In genomic region chr8:126830242-126830530, GRCm38 (mm10) we compare ENCODE assay signal across 12 mouse cellular contexts.
A peak's percentile ranks its signal among the peaks of the same experiment; 100 is the strongest.
DNase-seq lines count a peak whose midpoint lies in the region; ATAC-seq and TF ChIP-seq lines count a peak whose summit lies in the region.
"Had no signal": no experiment of that assay in that cellular context is flagged by ENCODE, and none has a peak within 500 bp of the region (broad histone marks: within the 10 kb centered on the region; RNA-seq: fewer than 3 reads in every experiment).

No protein-coding gene starts in this region.

- H3K4me1 ChIP-seq in hindbrain, embryonic 10.5 days (replicated peaks): peaks cover 80% of the 10 kb centered on the region
- peaks cover 17% of the 10 kb centered on the region for H3K4me1 ChIP-seq in hindbrain, embryonic 11.5 days (replicated peaks; ENCODE audit: control insufficient read depth, insufficient read depth, low read length)
- H3K4me1 ChIP-seq in lung, postnatal 0 days (ENCODE audit: insufficient read depth, low read depth, low read length): peaks cover 49% of the 10 kb centered on the region
- H3K4me1 ChIP-seq in intestine, embryonic 16.5 days (ENCODE audit: control insufficient read depth, insufficient read depth, low read length): peaks cover 74% of the 10 kb centered on the region
- H3K4me1 ChIP-seq in stomach, embryonic 16.5 days (ENCODE audit: control insufficient read depth, insufficient read depth, low read length): peaks cover 70% of the 10 kb centered on the region
- peaks cover 42% of the 10 kb centered on the region for H3K4me1 ChIP-seq in midbrain, embryonic 15.5 days

- 51% methylated on average over 5 of the region's 5 CpGs for WGBS in hindbrain, embryonic 10.5 days
- 53% methylated on average over 5 of the region's 5 CpGs for WGBS in hindbrain, embryonic 11.5 days
- 60% methylated on average over 5 of the region's 5 CpGs for WGBS in lung, postnatal 0 days
- 66% methylated on average over 5 of the region's 5 CpGs for WGBS in intestine, embryonic 16.5 days
- 75% methylated on average over 5 of the region's 5 CpGs for WGBS in stomach, embryonic 16.5 days
- WGBS in midbrain, embryonic 15.5 days: 59% methylated on average over 5 of the region's 5 CpGs

- DNase-seq in hindbrain, embryonic 10.5 days (ENCODE audit: low spot score): no peak
- no peak for DNase-seq in hindbrain, embryonic 11.5 days (ENCODE audit: low spot score)
- no peak for DNase-seq in lung, postnatal 0 days (ENCODE audit: low spot score)
- DNase-seq in lung, postnatal 14 days: no peak
- DNase-seq: cerebellum, postnatal 14 days had no signal

- TF ChIP-seq EP300 in lung, postnatal 0 days (IDR thresholded peaks at IDR 0.05): no peak

- no peaks in the 10 kb centered on the region for H3K9me3 ChIP-seq in hindbrain, embryonic 10.5 days
- no peaks in the 10 kb centered on the region for H3K9me3 ChIP-seq in hindbrain, embryonic 11.5 days (ENCODE audit: control insufficient read depth, low read length)
- no peaks in the 10 kb centered on the region for H3K9me3 ChIP-seq in lung, postnatal 0 days (ENCODE audit: low read length)
- no peaks in the 10 kb centered on the region for H3K9me3 ChIP-seq in intestine, embryonic 16.5 days (ENCODE audit: control insufficient read depth, low read length)
- H3K9me3 ChIP-seq in stomach, embryonic 16.5 days (replicated peaks; ENCODE audit: control insufficient read depth, low read length): no peaks in the 10 kb centered on the region
- no peaks in the 10 kb centered on the region for H3K9me3 ChIP-seq in midbrain, embryonic 15.5 days
- H3K9me3 ChIP-seq: hindbrain, embryonic 13.5 days; limb, embryonic 13.5 days had no signal

- no peak overlapping the region for H3K4me3 ChIP-seq in hindbrain, embryonic 10.5 days
- no peak overlapping the region for H3K4me3 ChIP-seq in hindbrain, embryonic 11.5 days (ENCODE audit: low read depth, low read length)
- no peak overlapping the region for H3K4me3 ChIP-seq in lung, postnatal 0 days (ENCODE audit: low read depth, low read length)
- H3K4me3 ChIP-seq in intestine, embryonic 16.5 days (ENCODE audit: low read length): no peak overlapping the region
- H3K4me3 ChIP-seq in stomach, embryonic 16.5 days (replicated peaks; ENCODE audit: low read length): no peak overlapping the region
- no peak overlapping the region for H3K4me3 ChIP-seq in midbrain, embryonic 15.5 days
- H3K4me3 ChIP-seq: hindbrain, embryonic 13.5 days; limb, embryonic 13.5 days had no signal

- no peak for TF ChIP-seq CTCF in lung, postnatal 0 days (IDR thresholded peaks at IDR 0.05)

- H3K4me2 ChIP-seq in hindbrain, embryonic 11.5 days (replicated peaks; ENCODE audit: low read depth, low read length): no peak overlapping the region
- H3K4me2 ChIP-seq in lung, postnatal 0 days (replicated peaks; ENCODE audit: low read depth, low read length): no peak overlapping the region
- H3K4me2 ChIP-seq in intestine, embryonic 16.5 days (ENCODE audit: low read depth, low read length): no peak overlapping the region
- H3K4me2 ChIP-seq in stomach, embryonic 16.5 days (ENCODE audit: low read depth, low read length): no peak overlapping the region
- H3K4me2 ChIP-seq in midbrain, embryonic 15.5 days: no peak overlapping the region
- H3K4me2 ChIP-seq: hindbrain, embryonic 13.5 days; limb, embryonic 13.5 days; midbrain, embryonic 11.5 days had no signal

- no peaks in the 10 kb centered on the region for H3K36me3 ChIP-seq in hindbrain, embryonic 10.5 days
- H3K36me3 ChIP-seq in hindbrain, embryonic 11.5 days (ENCODE audit: control insufficient read depth, insufficient read depth, low read length): no peaks in the 10 kb centered on the region
- H3K36me3 ChIP-seq in lung, postnatal 0 days (ENCODE audit: insufficient read depth, low read length): no peaks in the 10 kb centered on the region
- H3K36me3 ChIP-seq in intestine, embryonic 16.5 days (ENCODE audit: control insufficient read depth, insufficient read depth, low read length): no peaks in the 10 kb centered on the region
- no peaks in the 10 kb centered on the region for H3K36me3 ChIP-seq in stomach, embryonic 16.5 days (ENCODE audit: control insufficient read depth, insufficient read depth, low read length)
- no peaks in the 10 kb centered on the region for H3K36me3 ChIP-seq in midbrain, embryonic 15.5 days (replicated peaks)
- H3K36me3 ChIP-seq: hindbrain, embryonic 13.5 days; limb, embryonic 13.5 days had no signal

- peak overlapping the region; percentile 56 for H3K27ac ChIP-seq in hindbrain, embryonic 10.5 days
- H3K27ac ChIP-seq in hindbrain, embryonic 11.5 days (ENCODE audit: low read depth, low read length): no peak overlapping the region
- peak overlapping the region; percentile 55 for H3K27ac ChIP-seq in lung, postnatal 0 days (ENCODE audit: low read length)
- peak overlapping the region; percentile 90 for H3K27ac ChIP-seq in intestine, embryonic 16.5 days (ENCODE audit: low read length)
- peak overlapping the region; percentile 83 for H3K27ac ChIP-seq in stomach, embryonic 16.5 days (ENCODE audit: low read length)
- no peak overlapping the region for H3K27ac ChIP-seq in midbrain, embryonic 15.5 days
- H3K27ac ChIP-seq: hindbrain, embryonic 13.5 days; limb, embryonic 13.5 days had no signal

- H3K27me3 ChIP-seq in hindbrain, embryonic 10.5 days (ENCODE audit: insufficient read depth, poor library complexity, severe bottlenecking): no peaks in the 10 kb centered on the region
- H3K27me3 ChIP-seq in hindbrain, embryonic 11.5 days (ENCODE audit: control insufficient read depth, insufficient read depth, low read length): no peaks in the 10 kb centered on the region
- H3K27me3 ChIP-seq in lung, postnatal 0 days (replicated peaks; ENCODE audit: insufficient read depth, low read length): no peaks in the 10 kb centered on the region
- no peaks in the 10 kb centered on the region for H3K27me3 ChIP-seq in intestine, embryonic 16.5 days (replicated peaks; ENCODE audit: control insufficient read depth, insufficient read depth, low read length)
- H3K27me3 ChIP-seq in stomach, embryonic 16.5 days (ENCODE audit: control insufficient read depth, insufficient read depth, low read length): no peaks in the 10 kb centered on the region
- no peaks in the 10 kb centered on the region for H3K27me3 ChIP-seq in midbrain, embryonic 15.5 days (replicated peaks)
- H3K27me3 ChIP-seq: hindbrain, embryonic 13.5 days; limb, embryonic 13.5 days had no signal

- H3K9ac ChIP-seq in hindbrain, embryonic 11.5 days (ENCODE audit: low read depth, low read length): no peak overlapping the region
- no peak overlapping the region for H3K9ac ChIP-seq in lung, postnatal 0 days (replicated peaks; ENCODE audit: low read depth)
- peak overlapping the region; percentile 17; the same call in 1 of the 2 replicates for H3K9ac ChIP-seq in intestine, embryonic 16.5 days (ENCODE audit: low read depth, low read length)
- H3K9ac ChIP-seq in stomach, embryonic 16.5 days (ENCODE audit: low read length): peak overlapping the region; percentile 12; the same call in 1 of the 2 replicates
- H3K9ac ChIP-seq in midbrain, embryonic 15.5 days: no peak overlapping the region
- H3K9ac ChIP-seq: hindbrain, embryonic 13.5 days; limb, embryonic 13.5 days had no signal

- ATAC-seq in hindbrain, embryonic 11.5 days (ENCODE audit: low FRiP score): no peak
- ATAC-seq in lung, postnatal 0 days: no peak
- ATAC-seq in intestine, embryonic 16.5 days: no peak
- ATAC-seq in stomach, embryonic 16.5 days (ENCODE audit: insufficient read depth, low FRiP score): no peak
- ATAC-seq in midbrain, embryonic 15.5 days (replicated peaks): no peak
- no peak for ATAC-seq in granulocyte monocyte progenitor cell, adult 5-6 weeks (replicated peaks; ENCODE audit: poor library complexity, severe bottlenecking)

Comparison
In these comparisons a context has a peak if more than half of its experiments do, and no peak if none do; other contexts are left out.
1. H3K27ac ChIP-seq: peak in hindbrain, embryonic 10.5 days (single experiment), lung, postnatal 0 days (single experiment), intestine, embryonic 16.5 days (single experiment) and stomach, embryonic 16.5 days (single experiment); none in hindbrain, embryonic 11.5 days (single experiment) and midbrain, embryonic 15.5 days (single experiment).
2. H3K9ac ChIP-seq: peak in intestine, embryonic 16.5 days (single experiment) and stomach, embryonic 16.5 days (single experiment); none in hindbrain, embryonic 11.5 days (single experiment), lung, postnatal 0 days (single experiment) and midbrain, embryonic 15.5 days (single experiment).